Mouse (Mus musculus): ENCODE data around the gene Rhot1. TPM values are rescaled to one million over a fixed set of nuclear protein-coding genes. Genes with fewer than 3 reads are reported as not detected.

Rhot1 gene
- polyA plus RNA-seq, 1 experiment from 2014 or later, result 65.2 TPM

GRCm38 (mm10) chr11:80287150-80287549 is 78.3 kb downstream of the Rhot1 start:
- no peak for ATAC-seq (replicated peaks; ENCODE audit: insufficient number of reproducible peaks, low FRiP score, low TSS enrichment)
- no peak overlapping the region for H3K27ac ChIP-seq (ENCODE audit: low read depth, low read length)
- no peak overlapping the region for H3K4me3 ChIP-seq (ENCODE audit: low read depth, low read length)
- H3K4me1 ChIP-seq (ENCODE audit: control insufficient read depth, insufficient read depth, low read length), result peaks cover 8% of the 10 kb centered on the region
- no peak overlapping the region for H3K9ac ChIP-seq (ENCODE audit: low read depth, low read length)
- WGBS (ENCODE audit: insufficient replicate concordance), result 13% methylated on average over 5 of the region's 5 CpGs
- H3K4me2 ChIP-seq, result no peak overlapping the region
- H3K36me3 ChIP-seq (ENCODE audit: control insufficient read depth, insufficient read depth, low read length), result no peaks in the 10 kb centered on the region
- H3K27me3 ChIP-seq (ENCODE audit: control insufficient read depth, insufficient read depth, low read length), result 0 out of 2 replicates have a peak, but pooled peaks cover 2% of the 10 kb centered on the region
- H3K9me3 ChIP-seq (replicated peaks; ENCODE audit: control insufficient read depth, low read length), result 0 out of 2 replicates have a peak, but pooled peaks cover 4% of the 10 kb centered on the region

DNA sequence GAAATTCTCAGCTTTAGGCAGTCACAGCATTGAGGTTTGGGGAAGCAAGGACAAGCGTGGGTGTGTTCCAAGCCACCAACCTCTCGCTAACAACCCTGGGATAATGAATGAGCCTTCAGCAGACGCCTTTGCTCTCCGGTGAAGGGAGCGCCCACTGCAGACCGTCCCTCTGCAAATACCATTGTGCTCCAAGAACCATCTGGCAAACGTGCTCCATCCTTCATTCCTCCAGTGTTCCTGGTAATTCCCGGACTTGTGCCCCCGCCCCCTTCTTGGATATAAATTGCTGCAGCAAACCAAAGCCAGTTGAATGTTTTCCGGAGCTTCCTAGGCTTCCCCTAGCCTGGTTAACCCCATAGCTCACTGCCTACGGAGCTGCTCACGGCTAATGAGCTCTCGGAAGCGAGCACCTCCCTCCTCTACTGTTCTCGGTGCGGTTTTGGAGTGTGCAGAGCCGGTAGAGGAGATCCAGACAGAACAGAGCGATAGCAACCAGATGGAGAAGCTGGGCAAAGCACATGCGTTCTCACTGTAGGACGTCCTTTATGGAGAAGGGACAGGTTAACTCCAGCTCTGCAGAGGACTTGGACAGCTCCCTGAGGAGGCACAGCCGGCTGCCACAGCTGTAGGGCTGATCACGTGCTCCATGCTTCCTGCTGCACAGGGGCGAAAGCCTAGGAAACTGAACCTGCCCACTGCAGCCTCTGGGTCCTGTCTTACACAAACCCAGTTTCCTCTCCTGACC is 81.1 kb downstream of the Rhot1 start:
- peaks cover 8% of the 10 kb centered on the region; the same call in 1 of the 2 replicates for H3K27me3 ChIP-seq (ENCODE audit: control insufficient read depth, insufficient read depth, low read length)
- peak overlapping the region; percentile 25 for H3K4me3 ChIP-seq (ENCODE audit: low read depth, low read length)
- no peak overlapping the region for H3K27ac ChIP-seq (ENCODE audit: low read depth, low read length)
- no peak for ATAC-seq (replicated peaks; ENCODE audit: insufficient number of reproducible peaks, low FRiP score, low TSS enrichment)
- H3K9me3 ChIP-seq (replicated peaks; ENCODE audit: control insufficient read depth, low read length), result 0 out of 2 replicates have a peak, but pooled peaks cover 4% of the 10 kb centered on the region
- no peak overlapping the region for H3K9ac ChIP-seq (ENCODE audit: low read depth, low read length)
- 4% methylated on average over 23 of the region's 23 CpGs for WGBS (ENCODE audit: insufficient replicate concordance)
- no peaks in the 10 kb centered on the region for H3K36me3 ChIP-seq (ENCODE audit: control insufficient read depth, insufficient read depth, low read length)
- H3K4me2 ChIP-seq, result peak overlapping the region; percentile 68
- H3K4me1 ChIP-seq (ENCODE audit: control insufficient read depth, insufficient read depth, low read length), result peaks cover 10% of the 10 kb centered on the region

- Histone ChIP-seq H3K27ac (ENCODE audit: low read depth, low read length) (no peak overlapping the region), H3K27me3 (ENCODE audit: control insufficient read depth, insufficient read depth, low read length) (peaks cover 14% of the 10 kb centered on the region), H3K36me3 (ENCODE audit: control insufficient read depth, insufficient read depth, low read length) (no peaks in the 10 kb centered on the region), H3K4me3 (ENCODE audit: low read depth, low read length) (no peak overlapping the region), H3K4me1 (ENCODE audit: control insufficient read depth, insufficient read depth, low read length) (peaks cover 15% of the 10 kb centered on the region), H3K9me3 (replicated peaks; ENCODE audit: control insufficient read depth, low read length) (0 out of 2 replicates have a peak, but pooled peaks cover 4% of the 10 kb centered on the region), H3K9ac (ENCODE audit: low read depth, low read length) (no peak overlapping the region), H3K4me2 (no peak overlapping the region)
- 72% methylated on average over 2 of the region's 2 CpGs for WGBS (ENCODE audit: insufficient replicate concordance)
- no peak for ATAC-seq (replicated peaks; ENCODE audit: insufficient number of reproducible peaks, low FRiP score, low TSS enrichment)
Measured at GRCm38 (mm10) chr11:80291004-80291403, 82.2 kb downstream of the Rhot1 start.

GRCm38 (mm10) chr11:80292463-80292862 is 83.6 kb downstream of the Rhot1 start:
- H3K9ac ChIP-seq (ENCODE audit: low read depth, low read length), result no peak overlapping the region
- H3K36me3 ChIP-seq (ENCODE audit: control insufficient read depth, insufficient read depth, low read length), result no peaks in the 10 kb centered on the region
- H3K4me2 ChIP-seq, result no peak overlapping the region
- peaks cover 24% of the 10 kb centered on the region for H3K27me3 ChIP-seq (ENCODE audit: control insufficient read depth, insufficient read depth, low read length)
- no peak for ATAC-seq (replicated peaks; ENCODE audit: insufficient number of reproducible peaks, low FRiP score, low TSS enrichment)
- 69% methylated on average over 7 of the region's 7 CpGs for WGBS (ENCODE audit: insufficient replicate concordance)
- H3K9me3 ChIP-seq (replicated peaks; ENCODE audit: control insufficient read depth, low read length), result 0 out of 2 replicates have a peak, but pooled peaks cover 4% of the 10 kb centered on the region
- H3K4me3 ChIP-seq (ENCODE audit: low read depth, low read length), result no peak overlapping the region
- peaks cover 15% of the 10 kb centered on the region for H3K4me1 ChIP-seq (ENCODE audit: control insufficient read depth, insufficient read depth, low read length)
- H3K27ac ChIP-seq (ENCODE audit: low read depth, low read length), result no peak overlapping the region

DNA sequence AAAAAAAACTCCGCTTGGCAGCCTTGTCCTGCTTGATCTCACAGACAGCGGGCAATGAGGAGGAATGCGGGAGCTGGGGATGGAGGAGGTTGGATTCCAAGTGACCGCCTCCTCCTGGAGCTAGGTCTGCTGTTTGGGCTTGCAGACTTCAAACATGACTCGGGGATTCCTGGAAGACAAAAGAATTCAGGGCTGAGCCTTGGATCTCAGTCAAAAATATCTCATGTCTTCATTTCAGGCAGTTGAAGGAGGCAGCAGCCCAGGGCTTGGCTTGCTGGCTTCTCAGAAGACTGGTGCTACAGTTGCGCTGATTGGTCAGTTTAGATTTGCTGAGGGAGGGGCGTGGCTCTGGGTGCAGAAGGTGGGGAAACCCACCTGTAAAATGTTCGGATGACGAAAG is 86.2 kb downstream of the Rhot1 start:
- Histone ChIP-seq H3K27me3 (ENCODE audit: control insufficient read depth, insufficient read depth, low read length) (peaks cover 47% of the 10 kb centered on the region), H3K9me3 (replicated peaks; ENCODE audit: control insufficient read depth, low read length) (0 out of 2 replicates have a peak, but pooled peaks cover 4% of the 10 kb centered on the region), H3K4me2 (no peak overlapping the region)

DNA sequence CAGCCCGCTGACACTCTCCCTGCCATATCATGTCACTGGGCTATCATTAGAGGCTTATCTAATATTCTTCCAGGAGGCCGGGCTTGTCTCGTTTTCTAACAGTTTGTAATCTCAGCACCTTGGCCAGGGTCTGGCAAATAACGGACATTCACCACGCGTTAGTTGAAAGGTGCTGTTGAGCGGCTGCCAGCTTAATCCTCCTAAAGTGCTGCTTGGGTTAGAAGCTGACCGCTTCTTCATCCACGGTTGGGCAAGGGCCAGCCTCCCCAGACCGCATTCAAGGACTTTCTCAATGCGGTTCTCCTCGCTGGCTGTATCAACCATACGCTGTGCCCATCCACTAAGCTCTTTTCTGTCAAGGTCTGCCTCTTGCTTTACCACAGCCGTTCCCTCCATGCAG is 87.0 kb downstream of the Rhot1 start:
- Histone ChIP-seq H3K4me1 (ENCODE audit: control insufficient read depth, insufficient read depth, low read length) (0 out of 2 replicates have a peak, but pooled peaks cover 12% of the 10 kb centered on the region), H3K9ac (ENCODE audit: low read depth, low read length) (no peak overlapping the region), H3K27ac (ENCODE audit: low read depth, low read length) (no peak overlapping the region), H3K36me3 (ENCODE audit: control insufficient read depth, insufficient read depth, low read length) (no peaks in the 10 kb centered on the region), H3K9me3 (replicated peaks; ENCODE audit: control insufficient read depth, low read length) (0 out of 2 replicates have a peak, but pooled peaks cover 4% of the 10 kb centered on the region), H3K4me3 (ENCODE audit: low read depth, low read length) (no peak overlapping the region), H3K4me2 (no peak overlapping the region), H3K27me3 (ENCODE audit: control insufficient read depth, insufficient read depth, low read length) (peaks cover 54% of the 10 kb centered on the region)
- ATAC-seq (replicated peaks; ENCODE audit: insufficient number of reproducible peaks, low FRiP score, low TSS enrichment), result no peak
- 12% methylated on average over 14 of the region's 14 CpGs for WGBS (ENCODE audit: insufficient replicate concordance)

More for the DNA sequence above, 86.2 kb downstream of the Rhot1 start:
- no peak for ATAC-seq (replicated peaks; ENCODE audit: insufficient number of reproducible peaks, low FRiP score, low TSS enrichment)
- WGBS (ENCODE audit: insufficient replicate concordance), result 14% methylated on average over 9 of the region's 9 CpGs
- peaks cover 11% of the 10 kb centered on the region for H3K4me1 ChIP-seq (ENCODE audit: control insufficient read depth, insufficient read depth, low read length)
- no peak overlapping the region for H3K9ac ChIP-seq (ENCODE audit: low read depth, low read length)
- H3K27ac ChIP-seq (ENCODE audit: low read depth, low read length), result no peak overlapping the region
- no peaks in the 10 kb centered on the region for H3K36me3 ChIP-seq (ENCODE audit: control insufficient read depth, insufficient read depth, low read length)
- H3K4me3 ChIP-seq (ENCODE audit: low read depth, low read length), result no peak overlapping the region

- no peaks in the 10 kb centered on the region for H3K36me3 ChIP-seq (ENCODE audit: control insufficient read depth, insufficient read depth, low read length)
- no peak overlapping the region for H3K4me3 ChIP-seq (ENCODE audit: low read depth, low read length)
- H3K27me3 ChIP-seq (ENCODE audit: control insufficient read depth, insufficient read depth, low read length), result peaks cover 67% of the 10 kb centered on the region
- 8% methylated on average over 12 of the region's 12 CpGs for WGBS (ENCODE audit: insufficient replicate concordance)
- H3K9me3 ChIP-seq (replicated peaks; ENCODE audit: control insufficient read depth, low read length), result no peaks in the 10 kb centered on the region
- no peak overlapping the region for H3K9ac ChIP-seq (ENCODE audit: low read depth, low read length)
- H3K4me1 ChIP-seq (ENCODE audit: control insufficient read depth, insufficient read depth, low read length), result peaks cover 17% of the 10 kb centered on the region; the same call in 1 of the 2 replicates
- no peak for ATAC-seq (replicated peaks; ENCODE audit: insufficient number of reproducible peaks, low FRiP score, low TSS enrichment)
- no peak overlapping the region for H3K4me2 ChIP-seq
- H3K27ac ChIP-seq (ENCODE audit: low read depth, low read length), result no peak overlapping the region
Measured at GRCm38 (mm10) chr11:80299513-80300235, 90.9 kb downstream of the Rhot1 start.

GRCm38 (mm10) chr11:80300551-80301315 is 91.9 kb downstream of the Rhot1 start, which contains the start of gene Rhbdl3:
TSS of gene Rhbdl3 (plus strand) at chr11:80300912.
- H3K9ac ChIP-seq (ENCODE audit: low read depth, low read length), result peak within 1 kb of the TSS; percentile 56
- H3K27ac ChIP-seq (ENCODE audit: low read depth, low read length), result no peak within 1 kb of the TSS
- H3K9me3 ChIP-seq (replicated peaks; ENCODE audit: control insufficient read depth, low read length), result no peaks in the 10 kb centered on the region
- H3K27me3 ChIP-seq (ENCODE audit: control insufficient read depth, insufficient read depth, low read length), result peaks cover 61% of the 10 kb centered on the region
- H3K4me2 ChIP-seq, result peak within 1 kb of the TSS; percentile 100
- ATAC-seq (replicated peaks; ENCODE audit: insufficient number of reproducible peaks, low FRiP score, low TSS enrichment), result 0 out of 2 replicates have a peak, but pooled peaks have one; percentile 56
- H3K4me1 ChIP-seq (ENCODE audit: control insufficient read depth, insufficient read depth, low read length), result peaks cover 13% of the 10 kb centered on the region; the same call in 1 of the 2 replicates
- no peaks in the 10 kb centered on the region for H3K36me3 ChIP-seq (ENCODE audit: control insufficient read depth, insufficient read depth, low read length)
- H3K4me3 ChIP-seq (ENCODE audit: low read depth, low read length), result peak within 1 kb of the TSS; percentile 66
- WGBS (ENCODE audit: insufficient replicate concordance), result 1% methylated on average over 64 of the region's 81 CpGs

Data from heart, embryonic 11.5 days (tissue).